Mouse (Mus musculus): ENCODE measurements around the gene Cdk8. TPM values are rescaled to one million over a fixed set of nuclear protein-coding genes. Genes with fewer than 3 reads are reported as not detected.

The Cdk8 gene
- polyA plus RNA-seq, 1 experiment from 2014 or later = 24.6 TPM

- 73% methylated on average over 2 of the region's 2 CpGs for WGBS
- Histone ChIP-seq H3K9ac (ENCODE audit: low read depth, low read length) (no peak overlapping the region), H3K9me3 (ENCODE audit: control insufficient read depth) (no peaks in the 10 kb centered on the region), H3K27me3 (replicated peaks; ENCODE audit: control insufficient read depth, insufficient read depth, low read length) (no peaks in the 10 kb centered on the region), H3K4me1 (replicated peaks; ENCODE audit: control insufficient read depth, insufficient read depth, low read length) (no peaks in the 10 kb centered on the region), H3K27ac (ENCODE audit: low read depth, low read length) (no peak overlapping the region), H3K4me2 (replicated peaks; ENCODE audit: low read depth) (no peak overlapping the region), H3K4me3 (ENCODE audit: low read depth, low read length) (no peak overlapping the region), H3K36me3 (ENCODE audit: control insufficient read depth, insufficient read depth) (no peaks in the 10 kb centered on the region)
- no peak for ATAC-seq
- no peak for TF ChIP-seq CTCF (IDR thresholded peaks at IDR 0.05; ENCODE audit: low read depth)
Measured at GRCm38 (mm10) chr5:146240771-146241170, 9.7 kb downstream of the Cdk8 start.

GRCm38 (mm10) chr5:146241202-146241601 is 10.2 kb downstream of the Cdk8 start:
- no peak for ATAC-seq
- Histone ChIP-seq H3K36me3 (ENCODE audit: control insufficient read depth, insufficient read depth) (no peaks in the 10 kb centered on the region), H3K4me2 (replicated peaks; ENCODE audit: low read depth) (no peak overlapping the region), H3K9ac (ENCODE audit: low read depth, low read length) (no peak overlapping the region), H3K4me1 (replicated peaks; ENCODE audit: control insufficient read depth, insufficient read depth, low read length) (no peaks in the 10 kb centered on the region), H3K9me3 (ENCODE audit: control insufficient read depth) (no peaks in the 10 kb centered on the region), H3K27me3 (replicated peaks; ENCODE audit: control insufficient read depth, insufficient read depth, low read length) (no peaks in the 10 kb centered on the region), H3K4me3 (ENCODE audit: low read depth, low read length) (no peak overlapping the region), H3K27ac (ENCODE audit: low read depth, low read length) (no peak overlapping the region)
- no peak for TF ChIP-seq CTCF (IDR thresholded peaks at IDR 0.05; ENCODE audit: low read depth)
- WGBS = 75% methylated on average over 3 of the region's 3 CpGs

- no peak overlapping the region for H3K9ac ChIP-seq (ENCODE audit: low read depth, low read length)
- H3K4me2 ChIP-seq (replicated peaks; ENCODE audit: low read depth) = no peak overlapping the region
- no peaks in the 10 kb centered on the region for H3K36me3 ChIP-seq (ENCODE audit: control insufficient read depth, insufficient read depth)
- 91% methylated on average over 4 of the region's 4 CpGs for WGBS
- no peaks in the 10 kb centered on the region for H3K9me3 ChIP-seq (ENCODE audit: control insufficient read depth)
- TF ChIP-seq CTCF (IDR thresholded peaks at IDR 0.05; ENCODE audit: low read depth) = no peak
- ATAC-seq = no peak
- no peak overlapping the region for H3K27ac ChIP-seq (ENCODE audit: low read depth, low read length)
- no peak overlapping the region for H3K4me3 ChIP-seq (ENCODE audit: low read depth, low read length)
- H3K27me3 ChIP-seq (replicated peaks; ENCODE audit: control insufficient read depth, insufficient read depth, low read length) = no peaks in the 10 kb centered on the region
- H3K4me1 ChIP-seq (replicated peaks; ENCODE audit: control insufficient read depth, insufficient read depth, low read length) = peaks cover 2% of the 10 kb centered on the region; the same call in 1 of the 2 replicates
Measured at GRCm38 (mm10) chr5:146245193-146245592, 14.2 kb downstream of the Cdk8 start.

GRCm38 (mm10) chr5:146245646-146246370 is 14.8 kb downstream of the Cdk8 start:
- H3K27ac ChIP-seq (ENCODE audit: low read depth, low read length) = no peak overlapping the region
- peaks cover 2% of the 10 kb centered on the region; the same call in 1 of the 2 replicates for H3K4me1 ChIP-seq (replicated peaks; ENCODE audit: control insufficient read depth, insufficient read depth, low read length)
- no peak for ATAC-seq
- TF ChIP-seq CTCF (IDR thresholded peaks at IDR 0.05; ENCODE audit: low read depth) = no peak
- no peaks in the 10 kb centered on the region for H3K9me3 ChIP-seq (ENCODE audit: control insufficient read depth)
- no peak overlapping the region for H3K9ac ChIP-seq (ENCODE audit: low read depth, low read length)
- no peak overlapping the region for H3K4me3 ChIP-seq (ENCODE audit: low read depth, low read length)
- H3K27me3 ChIP-seq (replicated peaks; ENCODE audit: control insufficient read depth, insufficient read depth, low read length) = no peaks in the 10 kb centered on the region
- H3K4me2 ChIP-seq (replicated peaks; ENCODE audit: low read depth) = no peak overlapping the region
- no peaks in the 10 kb centered on the region for H3K36me3 ChIP-seq (ENCODE audit: control insufficient read depth, insufficient read depth)
- WGBS = 92% methylated on average over 7 of the region's 7 CpGs

- peaks cover 2% of the 10 kb centered on the region; the same call in 1 of the 2 replicates for H3K4me1 ChIP-seq (replicated peaks; ENCODE audit: control insufficient read depth, insufficient read depth, low read length)
- 85% methylated on average over 1 of the region's 1 CpGs for WGBS
- no peak for TF ChIP-seq CTCF (IDR thresholded peaks at IDR 0.05; ENCODE audit: low read depth)
Measured at GRCm38 (mm10) chr5:146246386-146246785, 15.4 kb downstream of the Cdk8 start.

GRCm38 (mm10) chr5:146247709-146248108 is 16.7 kb downstream of the Cdk8 start:
- Histone ChIP-seq H3K27me3 (replicated peaks; ENCODE audit: control insufficient read depth, insufficient read depth, low read length) (no peaks in the 10 kb centered on the region), H3K27ac (ENCODE audit: low read depth, low read length) (peak overlapping the region; percentile 28; the same call in 1 of the 2 replicates)
- TF ChIP-seq CTCF (IDR thresholded peaks at IDR 0.05; ENCODE audit: low read depth) = no peak

More at GRCm38 (mm10) chr5:146246386-146246785, 15.4 kb downstream of the Cdk8 start:
- Histone ChIP-seq H3K9ac (ENCODE audit: low read depth, low read length) (no peak overlapping the region), H3K9me3 (ENCODE audit: control insufficient read depth) (no peaks in the 10 kb centered on the region), H3K27me3 (replicated peaks; ENCODE audit: control insufficient read depth, insufficient read depth, low read length) (no peaks in the 10 kb centered on the region), H3K4me3 (ENCODE audit: low read depth, low read length) (no peak overlapping the region), H3K27ac (ENCODE audit: low read depth, low read length) (no peak overlapping the region), H3K4me2 (replicated peaks; ENCODE audit: low read depth) (no peak overlapping the region), H3K36me3 (ENCODE audit: control insufficient read depth, insufficient read depth) (no peaks in the 10 kb centered on the region)
- no peak for ATAC-seq

More at GRCm38 (mm10) chr5:146247709-146248108, 16.7 kb downstream of the Cdk8 start:
- H3K9ac ChIP-seq (ENCODE audit: low read depth, low read length) = no peak overlapping the region
- H3K9me3 ChIP-seq (ENCODE audit: control insufficient read depth) = no peaks in the 10 kb centered on the region
- ATAC-seq = no peak
- H3K4me3 ChIP-seq (ENCODE audit: low read depth, low read length) = no peak overlapping the region
- WGBS = 55% methylated on average over 5 of the region's 5 CpGs
- peaks cover 2% of the 10 kb centered on the region; the same call in 1 of the 2 replicates for H3K4me1 ChIP-seq (replicated peaks; ENCODE audit: control insufficient read depth, insufficient read depth, low read length)
- H3K4me2 ChIP-seq (replicated peaks; ENCODE audit: low read depth) = no peak overlapping the region
- H3K36me3 ChIP-seq (ENCODE audit: control insufficient read depth, insufficient read depth) = no peaks in the 10 kb centered on the region

All from intestine, postnatal 0 days (tissue).